Mouse (Mus musculus): ENCODE data around the gene Scamp2. TPM values are rescaled to one million over a fixed set of nuclear protein-coding genes. Genes with fewer than 3 reads are reported as not detected.

Scamp2 gene
- polyA plus RNA-seq, 1 experiment, result not detected

- H3K4me3 ChIP-seq (ENCODE audit: insufficient read depth, low read depth, low read length), result no peak overlapping the region
- no peak overlapping the region for H3K27ac ChIP-seq (ENCODE audit: insufficient read depth, low read depth, low read length)
- TF ChIP-seq POLR2A (IDR thresholded peaks at IDR 0.05; ENCODE audit: insufficient read depth, low read depth, low read length), result no peak
- WGBS, result 52% methylated on average over 5 of the region's 5 CpGs
- peaks cover 17% of the 10 kb centered on the region; the same call in 1 of the 2 replicates for H3K4me1 ChIP-seq (ENCODE audit: control insufficient read depth, insufficient read depth, low read length)
Observed at GRCm38 (mm10) chr9:57547287-57547686, 13.5 kb upstream of the Scamp2 start.

- Histone ChIP-seq H3K4me1 (ENCODE audit: control insufficient read depth, insufficient read depth, low read length) (peaks cover 17% of the 10 kb centered on the region; the same call in 1 of the 2 replicates), H3K27ac (ENCODE audit: insufficient read depth, low read depth, low read length) (no peak overlapping the region), H3K4me3 (ENCODE audit: insufficient read depth, low read depth, low read length) (no peak overlapping the region)
- 85% methylated on average over 11 of the region's 11 CpGs for WGBS
- TF ChIP-seq POLR2A (IDR thresholded peaks at IDR 0.05; ENCODE audit: insufficient read depth, low read depth, low read length), result no peak
- no peak for TF ChIP-seq CTCF (IDR thresholded peaks at IDR 0.05; ENCODE audit: insufficient read depth, low read depth, low read length)
Observed at GRCm38 (mm10) chr9:57547869-57548268, 12.9 kb upstream of the Scamp2 start.

DNA sequence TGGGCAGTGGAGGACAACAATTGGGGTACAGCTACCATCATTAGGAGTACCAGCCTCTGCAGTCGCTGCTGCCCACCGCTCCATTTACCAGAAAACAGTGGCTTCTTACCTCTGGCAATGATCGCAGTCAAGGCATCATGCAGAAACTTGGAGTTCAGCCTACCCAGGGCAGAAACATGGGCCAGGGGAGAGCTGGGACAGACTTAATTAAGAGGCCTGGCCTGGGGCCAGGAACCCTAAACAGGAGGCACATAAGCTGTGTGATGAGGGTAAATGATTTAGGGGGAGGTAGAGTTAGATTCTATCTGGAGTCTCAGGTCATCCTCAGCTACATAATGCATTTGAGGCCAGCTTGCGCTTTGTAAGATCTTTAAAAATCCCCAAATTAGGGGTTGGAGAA lies 11.6 kb upstream of the Scamp2 start:
- H3K27ac ChIP-seq (ENCODE audit: insufficient read depth, low read depth, low read length), result no peak overlapping the region; the same call in 1 of the 2 replicates

GRCm38 (mm10) chr9:57550126-57550862 lies 10.4 kb upstream of the Scamp2 start:
- no peak for TF ChIP-seq CTCF (IDR thresholded peaks at IDR 0.05; ENCODE audit: insufficient read depth, low read depth, low read length)
- no peak for TF ChIP-seq POLR2A (IDR thresholded peaks at IDR 0.05; ENCODE audit: insufficient read depth, low read depth, low read length)
- Histone ChIP-seq H3K4me1 (ENCODE audit: control insufficient read depth, insufficient read depth, low read length) (peaks cover 19% of the 10 kb centered on the region; the same call in 1 of the 2 replicates), H3K4me3 (ENCODE audit: insufficient read depth, low read depth, low read length) (no peak overlapping the region), H3K27ac (ENCODE audit: insufficient read depth, low read depth, low read length) (no peak overlapping the region)
- 85% methylated on average over 11 of the region's 11 CpGs for WGBS

More for the DNA sequence above, 11.6 kb upstream of the Scamp2 start:
- peaks cover 19% of the 10 kb centered on the region; the same call in 1 of the 2 replicates for H3K4me1 ChIP-seq (ENCODE audit: control insufficient read depth, insufficient read depth, low read length)
- H3K4me3 ChIP-seq (ENCODE audit: insufficient read depth, low read depth, low read length), result no peak overlapping the region
- TF ChIP-seq POLR2A (IDR thresholded peaks at IDR 0.05; ENCODE audit: insufficient read depth, low read depth, low read length), result no peak
- TF ChIP-seq CTCF (IDR thresholded peaks at IDR 0.05; ENCODE audit: insufficient read depth, low read depth, low read length), result no peak
- 41% methylated on average over 4 of the region's 4 CpGs for WGBS

DNA sequence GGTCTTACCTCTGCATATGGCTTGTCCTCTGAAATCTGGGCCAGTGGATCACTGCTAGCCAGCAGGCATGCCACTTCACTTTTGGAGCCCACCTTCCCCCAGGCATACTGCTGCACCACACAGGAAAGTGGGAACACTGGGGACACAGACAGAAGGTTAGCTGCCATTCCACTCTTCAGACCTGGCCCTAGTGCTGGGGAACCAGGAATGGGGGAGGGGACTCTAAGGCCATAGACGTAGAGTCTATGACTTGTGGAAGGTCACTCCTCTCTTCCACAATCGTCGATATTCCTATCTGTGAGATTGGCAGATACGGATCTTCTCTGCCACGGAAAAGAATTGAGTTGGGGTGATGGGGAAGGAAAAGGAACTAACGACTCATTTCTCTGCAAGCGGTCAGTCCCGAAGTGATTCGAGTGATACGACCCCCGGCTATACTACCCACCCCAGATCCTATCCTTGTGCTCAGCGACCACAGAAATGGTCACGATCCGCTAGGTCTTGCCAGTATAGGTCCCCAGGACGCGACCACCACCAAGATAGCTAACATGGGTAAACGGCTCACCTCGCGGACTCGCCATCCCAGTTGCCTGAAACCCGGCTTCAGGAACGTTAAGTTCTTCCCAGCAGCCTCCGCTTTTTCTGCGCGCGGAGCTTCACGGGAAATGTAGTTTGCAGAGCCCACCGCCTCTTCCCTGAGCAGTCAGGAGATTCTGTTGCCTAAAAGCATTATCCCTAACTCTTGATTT lies 8.4 kb upstream of the Scamp2 start, which contains the start of gene Mpi:
Mpi (minus strand) TSS at position 625 of the 749 bp plus-strand sequence.
- peak within 1 kb of the TSS; percentile 97 for H3K4me3 ChIP-seq (ENCODE audit: insufficient read depth, low read depth, low read length)
- no peak within 1 kb of the TSS for H3K27ac ChIP-seq (ENCODE audit: insufficient read depth, low read depth, low read length)
- TF ChIP-seq CTCF (IDR thresholded peaks at IDR 0.05; ENCODE audit: insufficient read depth, low read depth, low read length) (no peak), POLR2A (IDR thresholded peaks at IDR 0.05; ENCODE audit: insufficient read depth, low read depth, low read length) (peak; percentile 46; the same call in 1 of the 2 replicates)
- H3K4me1 ChIP-seq (ENCODE audit: control insufficient read depth, insufficient read depth, low read length), result peaks cover 17% of the 10 kb centered on the region; the same call in 1 of the 2 replicates
- 5% methylated on average over 28 of the region's 28 CpGs for WGBS

GRCm38 (mm10) chr9:57553119-57553518 lies 7.6 kb upstream of the Scamp2 start:
- H3K4me3 ChIP-seq (ENCODE audit: insufficient read depth, low read depth, low read length), result no peak overlapping the region
- TF ChIP-seq POLR2A (IDR thresholded peaks at IDR 0.05; ENCODE audit: insufficient read depth, low read depth, low read length), result no peak
- H3K27ac ChIP-seq (ENCODE audit: insufficient read depth, low read depth, low read length), result no peak overlapping the region
- peaks cover 12% of the 10 kb centered on the region; the same call in 1 of the 2 replicates for H3K4me1 ChIP-seq (ENCODE audit: control insufficient read depth, insufficient read depth, low read length)
- WGBS, result 81% methylated on average over 11 of the region's 11 CpGs

GRCm38 (mm10) chr9:57554753-57555152 lies 6.0 kb upstream of the Scamp2 start:
- H3K27ac ChIP-seq (ENCODE audit: insufficient read depth, low read depth, low read length), result no peak overlapping the region
- 58% methylated on average over 3 of the region's 3 CpGs for WGBS
- TF ChIP-seq CTCF (IDR thresholded peaks at IDR 0.05; ENCODE audit: insufficient read depth, low read depth, low read length) (no peak), POLR2A (IDR thresholded peaks at IDR 0.05; ENCODE audit: insufficient read depth, low read depth, low read length) (no peak)
- no peak overlapping the region for H3K4me3 ChIP-seq (ENCODE audit: insufficient read depth, low read depth, low read length)
- peaks cover 4% of the 10 kb centered on the region; the same call in 1 of the 2 replicates for H3K4me1 ChIP-seq (ENCODE audit: control insufficient read depth, insufficient read depth, low read length)

DNA sequence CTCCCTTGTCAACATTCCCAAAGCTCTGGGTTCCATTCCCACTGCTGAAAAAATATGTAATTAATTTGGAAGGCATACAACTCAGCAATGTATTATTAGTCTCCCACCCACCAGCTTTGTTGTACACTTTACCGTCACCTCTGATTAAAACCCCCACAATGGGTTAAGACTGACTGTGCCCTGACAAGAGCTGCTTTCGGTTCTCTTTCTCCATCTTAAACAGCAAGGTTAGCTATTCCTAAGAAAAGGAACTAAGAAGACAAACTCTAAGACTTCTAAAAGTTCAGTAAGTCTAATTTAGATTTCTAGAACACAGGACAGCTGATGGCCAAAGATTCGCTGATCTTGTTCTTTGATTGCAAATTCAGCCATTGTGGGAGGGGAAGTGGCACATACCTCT lies 3.5 kb upstream of the Scamp2 start:
- WGBS, result 56% methylated on average over 3 of the region's 3 CpGs
- Histone ChIP-seq H3K27ac (ENCODE audit: insufficient read depth, low read depth, low read length) (no peak overlapping the region), H3K4me3 (ENCODE audit: insufficient read depth, low read depth, low read length) (no peak overlapping the region), H3K4me1 (ENCODE audit: control insufficient read depth, insufficient read depth, low read length) (peaks cover 7% of the 10 kb centered on the region)
- TF ChIP-seq POLR2A (IDR thresholded peaks at IDR 0.05; ENCODE audit: insufficient read depth, low read depth, low read length) (no peak), CTCF (IDR thresholded peaks at IDR 0.05; ENCODE audit: insufficient read depth, low read depth, low read length) (no peak)

DNA sequence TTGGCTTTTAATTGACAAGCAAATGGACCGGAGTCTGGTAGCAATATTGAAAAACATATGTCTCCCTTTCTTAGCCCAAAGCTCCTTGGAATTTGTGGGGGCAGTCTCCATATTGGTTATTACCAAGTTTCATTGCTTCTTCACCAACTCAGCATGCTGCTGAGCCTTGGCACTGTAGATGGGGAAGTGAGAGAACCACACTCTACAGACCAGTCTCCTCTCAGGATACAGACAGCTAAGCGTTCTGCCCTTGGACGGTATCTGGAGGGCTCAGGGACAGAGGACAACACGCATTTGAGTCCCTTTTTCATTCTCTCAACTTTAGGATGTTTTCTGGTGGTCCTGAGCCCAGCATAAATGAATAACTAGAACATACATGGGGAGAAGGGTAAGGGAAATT lies 2.1 kb upstream of the Scamp2 start:
- TF ChIP-seq CTCF (IDR thresholded peaks at IDR 0.05; ENCODE audit: insufficient read depth, low read depth, low read length) (no peak), POLR2A (IDR thresholded peaks at IDR 0.05; ENCODE audit: insufficient read depth, low read depth, low read length) (no peak)
- no peak overlapping the region for H3K27ac ChIP-seq (ENCODE audit: insufficient read depth, low read depth, low read length)
- no peak overlapping the region for H3K4me3 ChIP-seq (ENCODE audit: insufficient read depth, low read depth, low read length)
- peaks cover 11% of the 10 kb centered on the region for H3K4me1 ChIP-seq (ENCODE audit: control insufficient read depth, insufficient read depth, low read length)
- 88% methylated on average over 4 of the region's 4 CpGs for WGBS
